Mouse (Mus musculus) CH12.LX (cell line): Measurements from ENCODE around the gene Msi2. TPM values are rescaled to one million over a fixed set of nuclear protein-coding genes. Genes with fewer than 3 reads are reported as not detected.

Experiments used
- DNase-seq: peaks from one replicate; pipeline ENCODE4 v3.0.0-alpha.2; 2013; ENCODE audit errors: extremely low read depth
- H3K27ac ChIP-seq: 2 replicates; pipeline ENCODE4 v1.5.1; 2012; ENCODE audit warnings: low read depth, mild to moderate bottlenecking, control low read depth, moderate library complexity; ENCODE audit not compliant: insufficient read depth
- H3K27me3 ChIP-seq: replicated peaks from 2 replicates; pipeline ENCODE3; 2012; ENCODE audit warnings: inconsistent platforms
- H3K36me3 ChIP-seq, 2 experiments: replicated peaks in 1 of 2; 2 replicates each; pipeline versions ENCODE3 to v1.6.1; 2012; ENCODE audit warnings: inconsistent platforms in 1 of 2, low read length in 1 of 2, mild to moderate bottlenecking in 1 of 2, mixed read lengths in 1 of 2, moderate library complexity in 1 of 2; ENCODE audit not compliant: control insufficient read depth in 1 of 2, insufficient read depth in 1 of 2
- H3K4me1 ChIP-seq, 2 experiments: 2 replicates each; pipeline ENCODE4 v1.6.1; 2012; ENCODE audit warnings: inconsistent platforms in 1 of 2, moderate library complexity in 1 of 2; ENCODE audit not compliant: insufficient read depth in 2 of 2, control insufficient read depth in 1 of 2
- H3K4me2 ChIP-seq: 2 replicates; pipeline ENCODE4 v1.6.1; 2012; ENCODE audit warnings: low read depth, mild to moderate bottlenecking, control low read depth; ENCODE audit not compliant: poor library complexity, insufficient read depth, severe bottlenecking
- H3K4me3 ChIP-seq, 3 experiments: fragments of 150-350 bp in 1 of 3; sonication (generic) in 1 of 3; replicated peaks in 1 of 3; 2 replicates each; pipeline versions ENCODE3 to v1.5.1; 2011 to 2012; ENCODE audit warnings: low read depth in 2 of 3, low read length in 2 of 3, mild to moderate bottlenecking in 2 of 3, moderate library complexity in 2 of 3, control low read depth in 1 of 3, improper control_type of control experiment in 1 of 3, inconsistent platforms in 1 of 3, mixed read lengths in 1 of 3; ENCODE audit not compliant: poor library complexity in 1 of 3
- H3K79me2 ChIP-seq: replicated peaks from 2 replicates; pipeline ENCODE4 v1.6.1; 2012; ENCODE audit warnings: mild to moderate bottlenecking, moderate library complexity; ENCODE audit not compliant: control insufficient read depth, poor library complexity, insufficient read depth, severe bottlenecking; ENCODE audit errors: extremely low read depth
- H3K9ac ChIP-seq: 2 replicates; pipeline ENCODE4 v1.6.1; 2012; ENCODE audit warnings: low read depth, mild to moderate bottlenecking, control low read depth, moderate library complexity; ENCODE audit not compliant: insufficient read depth
- H3K9me3 ChIP-seq: replicated peaks from 2 replicates; pipeline ENCODE3; 2012; ENCODE audit warnings: low read length, inconsistent platforms, mixed read lengths
- BHLHE40 ChIP-seq: IDR thresholded peaks from 2 replicates; pipeline ENCODE4 v1.6.1; 2011; ENCODE audit warnings: mild to moderate bottlenecking, low read depth, low read length, improper control_type of control experiment
- CHD1 ChIP-seq: IDR thresholded peaks from 2 replicates; pipeline ENCODE4 v1.6.1; 2012; ENCODE audit warnings: low read depth, low read length, improper control_type of control experiment, inconsistent platforms
- CHD2 ChIP-seq: IDR thresholded peaks from 2 replicates; pipeline ENCODE4 v1.6.1; 2011; ENCODE audit warnings: low read length, improper control_type of control experiment
- E2F4 ChIP-seq: IDR thresholded peaks from 2 replicates; pipeline ENCODE4 v1.6.1; 2011; ENCODE audit warnings: low read depth, low read length, improper control_type of control experiment; ENCODE audit not compliant: insufficient replicate concordance
- ELF1 ChIP-seq: IDR thresholded peaks from 2 replicates; pipeline ENCODE4 v1.6.1; 2014; ENCODE audit warnings: low read depth, mild to moderate bottlenecking, inconsistent platforms, low read length, improper control_type of control experiment
- ETS1 ChIP-seq: conservative IDR thresholded peaks from 2 replicates; pipeline ENCODE4 v1.6.1; 2012; ENCODE audit warnings: low read depth, mild to moderate bottlenecking, inconsistent platforms, low read length, improper control_type of control experiment, moderate library complexity
- HCFC1 ChIP-seq: IDR thresholded peaks from 2 replicates; pipeline ENCODE4 v1.6.1; 2012; ENCODE audit warnings: low read depth, mild to moderate bottlenecking, inconsistent platforms, low read length, improper control_type of control experiment
- KAT2A ChIP-seq: IDR thresholded peaks from 2 replicates; pipeline ENCODE4 v1.6.1; 2012; ENCODE audit warnings: low read length, improper control_type of control experiment, inconsistent platforms; ENCODE audit not compliant: insufficient replicate concordance
- MAX ChIP-seq: IDR thresholded peaks from 2 replicates; pipeline ENCODE4 v1.6.1; 2011; ENCODE audit warnings: low read length, improper control_type of control experiment
- MEF2A ChIP-seq: IDR thresholded peaks from 2 replicates; pipeline ENCODE4 v1.6.1; 2014; ENCODE audit warnings: low read depth, mild to moderate bottlenecking, inconsistent platforms, low read length, improper control_type of control experiment, borderline replicate concordance
- MXI1 ChIP-seq: IDR thresholded peaks from 2 replicates; pipeline ENCODE4 v1.6.1; 2011; ENCODE audit warnings: mild to moderate bottlenecking, low read depth, low read length, improper control_type of control experiment
- MYC ChIP-seq: IDR thresholded peaks from 2 replicates; pipeline ENCODE4 v1.6.1; 2011; ENCODE audit warnings: low read depth, mild to moderate bottlenecking, improper control_type of control experiment, low read length
- NELFE ChIP-seq: IDR thresholded peaks from 2 replicates; pipeline ENCODE4 v1.6.1; 2011; ENCODE audit warnings: low read depth, low read length, improper control_type of control experiment
- NRF1 ChIP-seq: IDR thresholded peaks from 2 replicates; pipeline ENCODE4 v1.6.1; 2014; ENCODE audit warnings: low read depth, mild to moderate bottlenecking, inconsistent platforms, low read length, improper control_type of control experiment, moderate library complexity
- POLR2A ChIP-seq: IDR thresholded peaks from 2 replicates; pipeline ENCODE4 v1.6.1; 2011; ENCODE audit warnings: low read depth, mild to moderate bottlenecking, improper control_type of control experiment, low read length
- RAD21 ChIP-seq: IDR thresholded peaks from 2 replicates; pipeline ENCODE4 v1.6.1; 2011; ENCODE audit warnings: low read depth, mild to moderate bottlenecking, low read length, improper control_type of control experiment, moderate library complexity
- RCOR1 ChIP-seq: conservative IDR thresholded peaks from 2 replicates; pipeline ENCODE4 v1.6.1; 2012; ENCODE audit warnings: low read depth, mild to moderate bottlenecking, inconsistent platforms, low read length, improper control_type of control experiment
- SIN3A ChIP-seq: IDR thresholded peaks from 2 replicates; pipeline ENCODE4 v1.6.1; 2012; ENCODE audit warnings: low read length, improper control_type of control experiment, inconsistent platforms
- TBP ChIP-seq: conservative IDR thresholded peaks from 2 replicates; pipeline ENCODE4 v1.6.1; 2011; ENCODE audit warnings: low read depth, low read length, improper control_type of control experiment
- UBTF ChIP-seq: IDR thresholded peaks from 2 replicates; pipeline ENCODE4 v1.6.1; 2012; ENCODE audit warnings: low read depth, mild to moderate bottlenecking, inconsistent platforms, low read length, improper control_type of control experiment, moderate library complexity
- USF2 ChIP-seq: conservative IDR thresholded peaks from 2 replicates; pipeline ENCODE4 v1.6.1; 2011; ENCODE audit warnings: low read depth, low read length, improper control_type of control experiment
- ZC3H11A ChIP-seq: IDR thresholded peaks from 2 replicates; pipeline ENCODE4 v1.6.1; 2012; ENCODE audit warnings: low read depth, mild to moderate bottlenecking, inconsistent platforms, low read length, improper control_type of control experiment
- ZNF384 ChIP-seq: IDR thresholded peaks from 2 replicates; pipeline ENCODE4 v1.6.1; 2012; ENCODE audit warnings: low read depth, low read length, improper control_type of control experiment, inconsistent platforms
- dilution Hi-C: fragments of 300-500 bp; cut with MboI; formaldehyde crosslinking; loops from 2 replicates; pipeline ENCODE4 v1.14.3; 2020; ENCODE audit warnings: low sequenced_read_pairs; ENCODE audit not compliant: extremely low pct_unique_long_range_greater_than_20kb, extremely low pct_ligation_motif_present
- in situ Hi-C: fragments of 300-500 bp; cut with MboI; formaldehyde crosslinking; loops from 3 replicates; pipeline ENCODE4 v1.14.3; 2019; ENCODE audit warnings: low sequenced_read_pairs, low pct_ligation_motif_present, low pct_unique_long_range_greater_than_20kb, mixed read lengths
- polyA plus RNA-seq: library from polyadenylated mRNA; unstranded; fragments of >175 nt; gene quantifications from 2 replicates; pipeline ENCODE4 v1.2.1, GENCODE M21; 2012; ENCODE audit warnings: low read depth; ENCODE audit not compliant: insufficient read length
- total RNA-seq, 2 experiments: library from RNA; depleted of rRNA; stranded (reverse); fragments of 300-350 nt in 1 of 2; fragments of >200 nt in 1 of 2; gene quantifications; 2 replicates each; pipeline ENCODE4 v1.2.3; 2012 to 2014

Gene Msi2
- total and polyA plus RNA-seq, 3 experiments = 40.3 to 73.1 (median 52.6) TPM

- in situ Hi-C loops (no loop called here), dilution Hi-C loops (no loop called here)
- DNase-seq = no peak
- Histone ChIP-seq H3K36me3 (no peaks in the 10 kb centered on the region), H3K27ac (no peak overlapping the region), H3K4me1 (peaks cover 0 to 4% of the 10 kb centered on the region in 2 experiments; a peak in 2 of 4 replicates), H3K4me2 (no peak overlapping the region), H3K9ac (no peak overlapping the region), H3K79me2 (no peaks in the 10 kb centered on the region), H3K9me3 (no peaks in the 10 kb centered on the region), H3K4me3 (no peak overlapping the region), H3K27me3 (peaks cover 6% of the 10 kb centered on the region)
- no peak for TF ChIP-seq ZC3H11A
- no peak for TF ChIP-seq ELF1
- no peak for TF ChIP-seq HCFC1
- TF ChIP-seq ETS1 = no peak
- no peak for TF ChIP-seq NRF1
- no peak for TF ChIP-seq E2F4
- TF ChIP-seq POLR2A = no peak
- no peak for TF ChIP-seq MEF2A
- TF ChIP-seq TBP = no peak
- no peak for TF ChIP-seq NELFE
- TF ChIP-seq MAX = no peak
- TF ChIP-seq SIN3A = no peak
- no peak for TF ChIP-seq CHD2
Observed at GRCm38 (mm10) chr11:88310773-88311172, 407.5 kb downstream of the Msi2 start.

- TF ChIP-seq MXI1 (no peak), BHLHE40 (no peak), ZC3H11A (no peak), RCOR1 (no peak), MAX (no peak), POLR2A (no peak), MYC (no peak), UBTF (no peak), MEF2A (no peak), CHD1 (no peak), ELF1 (no peak), KAT2A (no peak), HCFC1 (no peak), RAD21 (no peak), NELFE (no peak), USF2 (no peak), ZNF384 (no peak)
- H3K4me1 ChIP-seq = peaks cover 0 to 4% of the 10 kb centered on the region in 2 experiments; a peak in 2 of 4 replicates
- in situ Hi-C loops = no loop called here
- H3K27ac ChIP-seq = no peak overlapping the region
- H3K27me3 ChIP-seq = peaks cover 6% of the 10 kb centered on the region
- no peak overlapping the region for H3K4me3 ChIP-seq
- H3K9ac ChIP-seq = no peak overlapping the region
- dilution Hi-C loops = no loop called here
- H3K4me2 ChIP-seq = no peak overlapping the region
- no peaks in the 10 kb centered on the region for H3K79me2 ChIP-seq
- no peaks in the 10 kb centered on the region for H3K36me3 ChIP-seq
- H3K9me3 ChIP-seq = no peaks in the 10 kb centered on the region
- no peak for DNase-seq
Observed at GRCm38 (mm10) chr11:88309059-88309700, 409.1 kb downstream of the Msi2 start.
